Mouse (Mus musculus) layer of hippocampus, postnatal 10 days (tissue): ENCODE results near the gene Sucla2. TPM values are rescaled to one million over a fixed set of nuclear protein-coding genes. Genes with fewer than 3 reads are reported as not detected.
A peak's percentile ranks its signal among the peaks of the same experiment; 100 is the strongest.
"Not testable (repeated sequence)": the region's sequence is repeated elsewhere in the genome, so short reads cannot be mapped to it uniquely, and the experiment has no call there.

Source experiments
- DNase-seq, 2 experiments: peaks; one replicate each; pipeline ENCODE4 v3.0.0; 2021; ENCODE audit warnings: low spot score in 2 of 2
- total RNA-seq, 2 experiments: library from RNA; stranded (reverse); gene quantifications; 2 replicates each; pipeline ENCODE4 v1.2.3; 2021

Sucla2 gene
- total RNA-seq, 2 experiments from 2014 or later, result 136 to 151 TPM

- no peak for DNase-seq
Measured at GRCm38 (mm10) chr14:73508630-73509395, 16.3 kb upstream of the Sucla2 start.

GRCm38 (mm10) chr14:73509765-73510423 lies 15.2 kb upstream of the Sucla2 start, which contains the start of gene Med4:
Gene Med4 (plus strand): TSS chr14:73510025.
- DNase-seq, result peak; percentile 98 to 99

- DNase-seq, result no peak
Measured at GRCm38 (mm10) chr14:73524136-73524535, 983 bp upstream of the Sucla2 start.

GRCm38 (mm10) chr14:73528661-73529060 lies 3.5 kb downstream of the Sucla2 start:
- DNase-seq, result not testable (repeated sequence)

GRCm38 (mm10) chr14:73533755-73534465 lies 8.8 kb downstream of the Sucla2 start:
- no peak for DNase-seq

GRCm38 (mm10) chr14:73535641-73536040 lies 10.5 kb downstream of the Sucla2 start:
- DNase-seq, result no peak

GRCm38 (mm10) chr14:73543781-73544180 lies 18.7 kb downstream of the Sucla2 start:
- no peak for DNase-seq

- no peak for DNase-seq
Measured at GRCm38 (mm10) chr14:73547034-73547433, 21.9 kb downstream of the Sucla2 start.

GRCm38 (mm10) chr14:73548051-73548450 lies 22.9 kb downstream of the Sucla2 start, which contains the start of gene Nudt15:
Gene Nudt15 (minus strand): TSS chr14:73548242.
- no peak for DNase-seq

GRCm38 (mm10) chr14:73550291-73550690 lies 25.2 kb downstream of the Sucla2 start:
- no peak for DNase-seq

GRCm38 (mm10) chr14:73550732-73551131 lies 25.6 kb downstream of the Sucla2 start:
- DNase-seq, result no peak

GRCm38 (mm10) chr14:73551164-73551563 lies 26.0 kb downstream of the Sucla2 start:
- DNase-seq, result no peak

GRCm38 (mm10) chr14:73552341-73553121 lies 27.4 kb downstream of the Sucla2 start:
- peak; percentile 96 to 97 for DNase-seq

- no peak for DNase-seq
Measured at GRCm38 (mm10) chr14:73553122-73553696, 28.1 kb downstream of the Sucla2 start.

GRCm38 (mm10) chr14:73569831-73570230 lies 44.7 kb downstream of the Sucla2 start:
- not testable (repeated sequence) for DNase-seq

GRCm38 (mm10) chr14:73571143-73571542 lies 46.0 kb downstream of the Sucla2 start:
- DNase-seq, result no peak

- no peak for DNase-seq
Measured at GRCm38 (mm10) chr14:73574053-73574452, 48.9 kb downstream of the Sucla2 start.

GRCm38 (mm10) chr14:73576336-73576735 lies 51.2 kb downstream of the Sucla2 start:
- no peak for DNase-seq

- DNase-seq, result no peak
Measured at GRCm38 (mm10) chr14:73588080-73588479, 63.0 kb downstream of the Sucla2 start.

GRCm38 (mm10) chr14:73592166-73592565 lies 67.0 kb downstream of the Sucla2 start:
- DNase-seq, result no peak

- DNase-seq, result no peak
Measured at GRCm38 (mm10) chr14:73599720-73600119, 74.6 kb downstream of the Sucla2 start.
